10 mouse cellular contexts compared by ENCODE assay signal in genomic region chr2:135947839-135948238, GRCm38 (mm10).
DNase-seq lines count a peak whose midpoint lies in the region; TF ChIP-seq lines count a peak whose summit lies in the region.
"Had no signal": no experiment of that assay in that cellular context is flagged by ENCODE, and none has a peak within 500 bp of the region (broad histone marks: within the 10 kb centered on the region; RNA-seq: fewer than 3 reads in every experiment).

No protein-coding gene starts in this region.

- 80% methylated on average over 1 of the region's 1 CpGs for WGBS in lung, adult 2 months

- peak; percentile 88 for DNase-seq in heart, adult 11 months
- no peak for DNase-seq in heart, adult 9 months (ENCODE audit: low spot score in 2 of 2)
- DNase-seq in lung, adult 2 months, result no peak
- no peak for DNase-seq in lung, postnatal 4 days
- peak; percentile 4 for DNase-seq in NIH3T3 (ENCODE audit: low read depth)
- DNase-seq in induced T-regulatory cell, adult 2 months (ENCODE audit: low read depth), result peak; percentile 18
- DNase-seq in embryo, embryonic 11 days, result no peak
- DNase-seq: thymus, postnatal 25 days had no signal

- TF ChIP-seq POLR2A in lung, adult 2 months (IDR thresholded peaks at IDR 0.05; ENCODE audit: borderline replicate concordance, extremely low read depth, low read depth, low read length), result no peak

- H3K4me3 ChIP-seq in lung, adult 2 months (replicated peaks; ENCODE audit: extremely low read depth, low read depth, low read length), result no peak overlapping the region
- H3K4me3 ChIP-seq: liver, embryonic 15.5 days; myocyte had no signal

- 0 out of 2 replicates have a peak, but pooled peaks have one; percentile 3 for TF ChIP-seq CTCF in lung, adult 2 months (IDR thresholded peaks at IDR 0.05; ENCODE audit: insufficient read depth, low read length)

- no peaks in the 10 kb centered on the region for H3K4me1 ChIP-seq in lung, adult 2 months (ENCODE audit: control insufficient read depth, insufficient read depth, low read length)
- H3K4me1 ChIP-seq: liver, embryonic 15.5 days had no signal

Comparison
In these comparisons a context has a peak if more than half of its experiments do, and no peak if none do; other contexts are left out.
1. DNase-seq: peak in heart, adult 11 months (single experiment), NIH3T3 (single experiment) and induced T-regulatory cell, adult 2 months (single experiment); none in heart, adult 9 months (0 of 2), lung, adult 2 months (single experiment), lung, postnatal 4 days (0 of 2) and embryo, embryonic 11 days (single experiment).